Mouse (Mus musculus) bone marrow, adult 2 months (tissue): ENCODE measurements around the gene Asah2.

Experiments used
- CTCF ChIP-seq: fragments of 200-500 bp; IDR thresholded peaks from 2 replicates; pipeline ENCODE4 v1.5.1; 2011; ENCODE audit warnings: low read length, control low read depth; ENCODE audit not compliant: control insufficient read depth, insufficient read depth
- POLR2A ChIP-seq: fragments of 200-500 bp; IDR thresholded peaks from 2 replicates; pipeline ENCODE4 v1.6.1; 2011; ENCODE audit warnings: low read depth, mild to moderate bottlenecking, control low read depth, low read length, borderline replicate concordance; ENCODE audit not compliant: control insufficient read depth

- TF ChIP-seq CTCF (no peak), POLR2A (no peak)
Measured at GRCm38 (mm10) chr19:32102294-32102975, 5.6 kb downstream of the Asah2 start.
